10 mouse cellular contexts compared by ENCODE assay signal in genomic region chr16:11461612-11462011, GRCm38 (mm10).
DNase-seq lines count a peak whose midpoint lies in the region; ATAC-seq and TF ChIP-seq lines count a peak whose summit lies in the region.
"Had no signal": no experiment of that assay in that cellular context is flagged by ENCODE, and none has a peak within 500 bp of the region (broad histone marks: within the 10 kb centered on the region; RNA-seq: fewer than 3 reads in every experiment).

No protein-coding gene starts in this region.

- no peak overlapping the region for H3K9ac ChIP-seq in lung, embryonic 16.5 days (ENCODE audit: low read length)
- H3K9ac ChIP-seq: hindbrain, embryonic 15.5 days; stomach, embryonic 15.5 days had no signal

- no peak for TF ChIP-seq CTCF in bone marrow, adult 2 months (IDR thresholded peaks at IDR 0.05; ENCODE audit: control insufficient read depth, insufficient read depth, low read length)
- TF ChIP-seq CTCF in layer of hippocampus, adult 2 months (conservative IDR thresholded peaks at IDR 0.05): no peak

- no peak overlapping the region for H3K4me2 ChIP-seq in lung, embryonic 16.5 days (ENCODE audit: low read depth, low read length)
- H3K4me2 ChIP-seq: hindbrain, embryonic 15.5 days; stomach, embryonic 15.5 days had no signal

- DNase-seq in cerebellum, adult 11-12 months: peak; percentile 53
- DNase-seq in cerebellum, adult 11 months: no peak
- DNase-seq in layer of hippocampus, adult 2 months (ENCODE audit: low spot score in 2 of 2): peak; percentile 37 to 68
- peak; percentile 92 for DNase-seq in telencephalon, adult 2 months (ENCODE audit: low read depth, low spot score)
- DNase-seq in urinary bladder, adult 2 months (ENCODE audit: low spot score): no peak

- peak; percentile 89 for ATAC-seq in granulocyte monocyte progenitor cell, adult 5-6 weeks (replicated peaks; ENCODE audit: poor library complexity, severe bottlenecking)
- peak; percentile 65 for ATAC-seq in lung, embryonic 16.5 days (ENCODE audit: low read depth)

- H3K27me3 ChIP-seq in lung, embryonic 16.5 days (ENCODE audit: control insufficient read depth, insufficient read depth, low read depth, low read length): no peaks in the 10 kb centered on the region
- H3K27me3 ChIP-seq: hindbrain, embryonic 15.5 days; stomach, embryonic 15.5 days had no signal

- peaks cover 6% of the 10 kb centered on the region for H3K4me1 ChIP-seq in bone marrow, adult 2 months (ENCODE audit: control insufficient read depth, insufficient read depth, low read length)
- H3K4me1 ChIP-seq in lung, embryonic 16.5 days (replicated peaks; ENCODE audit: control insufficient read depth, insufficient read depth, low read length): peaks cover 3% of the 10 kb centered on the region; the same call in 1 of the 2 replicates
- H3K4me1 ChIP-seq: stomach, embryonic 15.5 days had no signal

- H3K4me3 ChIP-seq in bone marrow, adult 2 months (replicated peaks; ENCODE audit: control insufficient read depth, low read depth, low read length): no peak overlapping the region
- no peak overlapping the region for H3K4me3 ChIP-seq in layer of hippocampus, adult 2 months
- no peak overlapping the region for H3K4me3 ChIP-seq in lung, embryonic 16.5 days (ENCODE audit: low read length)
- H3K4me3 ChIP-seq: hindbrain, embryonic 15.5 days; stomach, embryonic 15.5 days had no signal

- TF ChIP-seq POLR2A in bone marrow, adult 2 months (IDR thresholded peaks at IDR 0.05; ENCODE audit: borderline replicate concordance, control insufficient read depth, low read depth, low read length): no peak

- peak overlapping the region; percentile 68 for H3K27ac ChIP-seq in bone marrow, adult 2 months (ENCODE audit: control insufficient read depth, insufficient read depth, low read depth, low read length, poor library complexity)
- H3K27ac ChIP-seq in layer of hippocampus, adult 2 months: peak overlapping the region; percentile 81
- H3K27ac ChIP-seq in lung, embryonic 16.5 days (ENCODE audit: low read length): peak overlapping the region; percentile 3
- H3K27ac ChIP-seq: hindbrain, embryonic 15.5 days; stomach, embryonic 15.5 days had no signal

- no peaks in the 10 kb centered on the region for H3K9me3 ChIP-seq in lung, embryonic 16.5 days (ENCODE audit: control insufficient read depth, low read length)
- H3K9me3 ChIP-seq: hindbrain, embryonic 15.5 days; stomach, embryonic 15.5 days had no signal

- H3K36me3 ChIP-seq in lung, embryonic 16.5 days (ENCODE audit: control insufficient read depth, insufficient read depth, low read length): no peaks in the 10 kb centered on the region
- H3K36me3 ChIP-seq: hindbrain, embryonic 15.5 days; stomach, embryonic 15.5 days had no signal

- 7% methylated on average over 7 of the region's 7 CpGs for WGBS in bone marrow, adult 2 months
- 55% methylated on average over 7 of the region's 7 CpGs for WGBS in lung, embryonic 16.5 days

Comparison
In these comparisons a context has a peak if more than half of its experiments do, and no peak if none do; other contexts are left out.
1. DNase-seq: peak in cerebellum, adult 11-12 months (single experiment), layer of hippocampus, adult 2 months (2 of 2) and telencephalon, adult 2 months (single experiment); none in cerebellum, adult 11 months (single experiment) and urinary bladder, adult 2 months (single experiment).
2. H3K27ac ChIP-seq: peak in every context shown above with its lines; median percentile 81 in layer of hippocampus, adult 2 months; 68 in bone marrow, adult 2 months; 3 in lung, embryonic 16.5 days.